Mouse (Mus musculus) embryonic fibroblast, embryonic 13.5 days (primary cell): ENCODE measurements at regions not wholly inside any gene's neighbourhood (a gene's known extent, or its start where the extent isn't known, plus 50 kb on each side); places are given as distances from the start of the nearest gene placed in this dataset.

Experiments
- CTCF ChIP-seq: IDR thresholded peaks from 2 replicates; pipeline ENCODE4 v1.5.1; 2011; ENCODE audit warnings: mild to moderate bottlenecking, control low read depth, low read length, moderate library complexity, borderline replicate concordance; ENCODE audit not compliant: insufficient read depth
- POLR2A ChIP-seq: IDR thresholded peaks from 2 replicates; pipeline ENCODE4 v1.6.1; 2011; ENCODE audit warnings: low read depth, mild to moderate bottlenecking, control low read depth, low read length, moderate library complexity

DNA sequence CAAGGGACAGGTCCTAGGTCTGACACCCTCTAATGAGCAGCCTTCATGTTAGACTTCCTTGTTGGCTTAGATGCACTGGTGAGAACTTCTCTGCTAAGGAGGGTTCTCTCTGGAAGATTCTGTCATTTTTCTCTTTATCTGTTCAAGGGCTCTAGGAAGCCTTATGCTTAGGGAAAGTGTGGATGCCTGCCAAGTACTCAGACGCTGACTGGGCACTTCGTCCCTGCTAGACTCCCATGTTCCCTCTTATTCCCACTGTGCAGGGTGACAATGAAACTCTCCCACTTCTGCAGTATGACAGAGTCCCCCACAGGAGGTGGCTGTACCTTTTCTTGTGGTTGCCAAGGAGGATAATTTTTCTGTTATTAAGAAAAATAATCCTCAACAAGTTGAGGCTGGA is 470.8 kb downstream of the Gm10295 start:
- TF ChIP-seq POLR2A, result no peak
- TF ChIP-seq CTCF, result no peak
